Mouse (Mus musculus): ENCODE measurements at regions not wholly inside any gene's neighbourhood (a gene's known extent, or its start where the extent isn't known, plus 50 kb on each side); places are given as distances from the start of the nearest gene placed in this dataset.

- DNase-seq = no peak
These were observed 205.8 kb upstream of the Onecut1 start for GRCm38 (mm10) chr9:74655956-74656355.

GRCm38 (mm10) chr9:74656392-74656791 lies 205.3 kb upstream of the Onecut1 start:
- DNase-seq = no peak

- DNase-seq = no peak
These were observed 190.3 kb upstream of the Onecut1 start for GRCm38 (mm10) chr9:74671356-74671952.

- DNase-seq = no peak
These were observed 189.5 kb upstream of the Onecut1 start for GRCm38 (mm10) chr9:74672261-74672660.

- DNase-seq = no peak
These were observed 163.5 kb upstream of the Onecut1 start for GRCm38 (mm10) chr9:74698229-74698628.

- no peak for DNase-seq
These were observed 156.0 kb upstream of the Onecut1 start for GRCm38 (mm10) chr9:74705698-74706097.

- DNase-seq = no peak
These were observed 154.1 kb upstream of the Onecut1 start for GRCm38 (mm10) chr9:74707608-74708007.

GRCm38 (mm10) chr9:74711698-74712097 lies 150.0 kb upstream of the Onecut1 start:
- DNase-seq = no peak

- DNase-seq = no peak
These were observed 129.3 kb upstream of the Onecut1 start for GRCm38 (mm10) chr9:74732451-74732850.

GRCm38 (mm10) chr9:74741949-74742348 lies 119.8 kb upstream of the Onecut1 start:
- no peak for DNase-seq

GRCm38 (mm10) chr9:74747886-74748285 lies 113.8 kb upstream of the Onecut1 start:
- DNase-seq = no peak

GRCm38 (mm10) chr9:74758025-74758424 lies 103.7 kb upstream of the Onecut1 start:
- DNase-seq = no peak

GRCm38 (mm10) chr9:74758876-74759275 lies 102.8 kb upstream of the Onecut1 start:
- no peak for DNase-seq

- no peak for DNase-seq
These were observed 81.3 kb upstream of the Onecut1 start for GRCm38 (mm10) chr9:74780419-74780818.

- DNase-seq = no peak
These were observed 68.3 kb upstream of the Onecut1 start for GRCm38 (mm10) chr9:74793394-74793793.

GRCm38 (mm10) chr9:74795994-74796393 lies 65.7 kb upstream of the Onecut1 start:
- no peak for DNase-seq

GRCm38 (mm10) chr9:74797272-74797844 lies 64.4 kb upstream of the Onecut1 start:
- no peak for DNase-seq

GRCm38 (mm10) chr9:74801091-74801490 lies 60.6 kb upstream of the Onecut1 start:
- DNase-seq = no peak

- DNase-seq = no peak
These were observed 50.3 kb upstream of the Onecut1 start for GRCm38 (mm10) chr9:74811437-74811836.

Data from gastrocnemius, postnatal 10 days (tissue).